Mouse (Mus musculus) hindbrain, embryonic 15.5 days (tissue): ENCODE results near the gene Arl6ip4. TPM values are rescaled to one million over a fixed set of nuclear protein-coding genes. Genes with fewer than 3 reads are reported as not detected.

ENCODE experiments used
- ATAC-seq: fragments of 200-750 bp; cut with Nextera tagmentation; 2 replicates; pipeline ENCODE4 v1.8.0; 2017; ENCODE audit warnings: low read depth, moderate number of reproducible peaks, moderate TSS enrichment; ENCODE audit not compliant: low FRiP score
- H3K27ac ChIP-seq: fragments of 300-500 bp; sonication (generic); replicated peaks from 2 replicates; pipeline ENCODE4 v1.5.1; 2015; ENCODE audit warnings: mild to moderate bottlenecking, inconsistent platforms
- H3K27me3 ChIP-seq: fragments of 300-500 bp; sonication (generic); 2 replicates; pipeline ENCODE4 v1.6.1; 2015; ENCODE audit warnings: control low read depth, inconsistent platforms
- H3K36me3 ChIP-seq: fragments of 300-500 bp; sonication (generic); 2 replicates; pipeline ENCODE4 v1.6.1; 2015; ENCODE audit warnings: control low read depth, inconsistent platforms
- H3K4me1 ChIP-seq: fragments of 300-500 bp; sonication (generic); replicated peaks from 2 replicates; pipeline ENCODE4 v1.6.1; 2015; ENCODE audit warnings: control low read depth, inconsistent platforms
- H3K4me2 ChIP-seq: fragments of 300-500 bp; sonication (generic); 2 replicates; pipeline ENCODE4 v1.6.1; 2015; ENCODE audit warnings: moderate library complexity, mild to moderate bottlenecking, inconsistent platforms
- H3K4me3 ChIP-seq: fragments of 300-500 bp; sonication (generic); 2 replicates; pipeline ENCODE4 v1.5.1; 2015; ENCODE audit warnings: mild to moderate bottlenecking, inconsistent platforms
- H3K9ac ChIP-seq: fragments of 300-500 bp; sonication (generic); 2 replicates; pipeline ENCODE4 v1.6.1; 2015; ENCODE audit warnings: inconsistent platforms
- H3K9me3 ChIP-seq: fragments of 300-500 bp; sonication (generic); 2 replicates; pipeline ENCODE4 v1.6.1; 2016; ENCODE audit warnings: control low read depth, inconsistent platforms
- WGBS: fragments of 180-500 bp; shearing (Covaris S2); methylation state at CpG from one replicate; pipeline ENCODE4 v1.1.7; 2015; 5-methylcytosine and 5-hydroxymethylcytosine counted together
- polyA plus RNA-seq: library from polyadenylated mRNA; unstranded; fragments of >200 nt; fragmentation: Nextera tagmentation; extraction: Ambion mirVana; gene quantifications from 2 replicates; pipeline ENCODE4 v1.2.1, GENCODE M21; 2015

Arl6ip4 gene
- polyA plus RNA-seq, 1 experiment from 2014 or later = 81.6 TPM

DNA sequence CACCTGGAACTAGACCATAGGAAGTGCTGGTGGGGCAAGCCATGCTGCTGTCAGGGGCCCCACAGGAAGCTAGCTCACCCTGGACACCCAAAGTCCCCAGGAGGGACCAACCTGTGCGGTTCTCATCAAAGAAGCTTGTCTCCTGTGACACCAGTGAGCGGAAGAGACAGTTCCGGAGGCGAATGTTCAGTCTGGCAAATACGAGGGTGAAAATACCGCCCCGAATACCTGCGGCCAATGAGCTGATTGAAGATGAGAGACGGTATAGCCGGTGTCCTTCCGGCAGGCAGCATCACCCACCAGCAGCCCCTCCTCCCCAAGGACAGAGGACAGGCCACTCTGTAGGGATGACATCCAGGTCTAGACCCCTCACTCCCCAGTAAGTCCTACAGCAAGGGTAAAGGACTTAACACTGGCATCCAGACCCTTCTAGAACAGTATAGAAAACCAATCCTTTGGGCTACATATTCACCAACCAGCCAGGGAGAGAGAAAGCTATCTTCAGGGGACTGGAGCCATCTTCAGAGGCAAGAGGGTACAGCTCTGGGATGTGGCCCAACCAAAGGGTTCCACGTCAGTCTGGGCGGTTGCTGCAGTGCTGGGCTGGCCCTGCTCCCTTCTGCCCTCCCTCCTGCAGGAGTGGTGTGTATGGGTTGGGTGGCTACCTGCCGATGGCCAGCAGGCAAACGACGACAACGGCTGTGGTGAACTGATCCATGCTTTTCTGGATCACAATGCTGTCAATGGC is 32.8 kb upstream of the Arl6ip4 start:
- no peak overlapping the region for H3K4me3 ChIP-seq
- H3K27ac ChIP-seq = no peak overlapping the region
- no peak overlapping the region for H3K9ac ChIP-seq
- no peaks in the 10 kb centered on the region for H3K9me3 ChIP-seq
- no peaks in the 10 kb centered on the region for H3K27me3 ChIP-seq
- ATAC-seq = no peak
- H3K4me1 ChIP-seq = peaks cover 15% of the 10 kb centered on the region
- 91% methylated on average over 17 of the region's 17 CpGs for WGBS
- H3K4me2 ChIP-seq = no peak overlapping the region
- no peaks in the 10 kb centered on the region for H3K36me3 ChIP-seq

GRCm38 (mm10) chr5:124083850-124084587 is 31.9 kb upstream of the Arl6ip4 start:
- Histone ChIP-seq H3K27me3 (no peaks in the 10 kb centered on the region), H3K36me3 (0 out of 2 replicates have a peak, but pooled peaks cover 2% of the 10 kb centered on the region), H3K9me3 (no peaks in the 10 kb centered on the region), H3K27ac (no peak overlapping the region), H3K4me3 (no peak overlapping the region), H3K4me2 (no peak overlapping the region), H3K4me1 (peaks cover 7% of the 10 kb centered on the region; the same call in 1 of the 2 replicates), H3K9ac (no peak overlapping the region)
- no peak for ATAC-seq
- WGBS = 85% methylated on average over 14 of the region's 14 CpGs

- peaks cover 3% of the 10 kb centered on the region; the same call in 1 of the 2 replicates for H3K4me1 ChIP-seq
- no peak overlapping the region for H3K4me2 ChIP-seq
- no peaks in the 10 kb centered on the region for H3K27me3 ChIP-seq
- WGBS = 37% methylated on average over 11 of the region's 11 CpGs
- ATAC-seq = no peak
- no peak overlapping the region for H3K4me3 ChIP-seq
- 0 out of 2 replicates have a peak, but pooled peaks cover 2% of the 10 kb centered on the region for H3K36me3 ChIP-seq
- no peak overlapping the region for H3K27ac ChIP-seq
- H3K9me3 ChIP-seq = no peaks in the 10 kb centered on the region
- no peak overlapping the region for H3K9ac ChIP-seq
Measured at GRCm38 (mm10) chr5:124084588-124085173, 31.2 kb upstream of the Arl6ip4 start.

- WGBS = 77% methylated on average over 3 of the region's 3 CpGs
- ATAC-seq = no peak
Measured at GRCm38 (mm10) chr5:124085513-124085912, 30.4 kb upstream of the Arl6ip4 start.

GRCm38 (mm10) chr5:124086876-124087275 is 29.0 kb upstream of the Arl6ip4 start:
- no peak for ATAC-seq
- 90% methylated on average over 4 of the region's 4 CpGs for WGBS
- Histone ChIP-seq H3K9ac (no peak overlapping the region), H3K27ac (no peak overlapping the region), H3K36me3 (0 out of 2 replicates have a peak, but pooled peaks cover 2% of the 10 kb centered on the region), H3K4me3 (no peak overlapping the region), H3K4me1 (0 out of 2 replicates have a peak, but pooled peaks cover 3% of the 10 kb centered on the region), H3K27me3 (no peaks in the 10 kb centered on the region), H3K4me2 (no peak overlapping the region), H3K9me3 (no peaks in the 10 kb centered on the region)

More at GRCm38 (mm10) chr5:124085513-124085912, 30.4 kb upstream of the Arl6ip4 start:
- Histone ChIP-seq H3K4me1 (0 out of 2 replicates have a peak, but pooled peaks cover 3% of the 10 kb centered on the region), H3K27ac (no peak overlapping the region), H3K4me2 (no peak overlapping the region), H3K36me3 (0 out of 2 replicates have a peak, but pooled peaks cover 2% of the 10 kb centered on the region), H3K27me3 (no peaks in the 10 kb centered on the region), H3K9ac (no peak overlapping the region), H3K9me3 (no peaks in the 10 kb centered on the region), H3K4me3 (no peak overlapping the region)

GRCm38 (mm10) chr5:124089868-124090267 is 26.0 kb upstream of the Arl6ip4 start:
- Histone ChIP-seq H3K27ac (no peak overlapping the region), H3K4me2 (no peak overlapping the region), H3K4me1 (peaks cover 6% of the 10 kb centered on the region), H3K27me3 (no peaks in the 10 kb centered on the region), H3K36me3 (0 out of 2 replicates have a peak, but pooled peaks cover 2% of the 10 kb centered on the region), H3K9me3 (no peaks in the 10 kb centered on the region), H3K9ac (no peak overlapping the region), H3K4me3 (no peak overlapping the region)
- ATAC-seq = no peak
- WGBS = 87% methylated on average over 23 of the region's 23 CpGs

DNA sequence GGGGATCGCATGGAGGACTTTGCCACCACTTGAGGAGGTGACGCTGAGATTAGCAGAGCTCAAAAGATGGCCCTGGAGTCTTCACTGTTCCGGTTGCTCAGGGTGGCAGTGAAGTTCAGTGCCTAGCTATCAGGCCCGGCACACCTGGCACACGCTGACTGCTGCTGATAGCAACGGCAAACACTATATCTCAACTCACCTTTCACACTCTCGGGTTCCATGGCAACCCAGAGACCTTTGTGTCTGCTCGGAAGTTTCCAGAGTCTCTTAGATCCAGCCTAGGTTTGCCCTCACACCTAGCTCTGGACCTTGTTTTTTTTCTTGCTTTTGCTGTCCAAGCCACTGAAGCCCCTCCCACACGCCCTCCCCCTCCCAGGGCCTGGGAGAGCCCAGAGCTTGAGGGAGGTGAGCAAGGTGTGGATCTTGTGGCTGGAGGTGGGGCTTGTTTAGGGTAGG is 23.9 kb upstream of the Arl6ip4 start:
- 71% methylated on average over 9 of the region's 9 CpGs for WGBS
- Histone ChIP-seq H3K4me3 (no peak overlapping the region), H3K9ac (no peak overlapping the region), H3K36me3 (0 out of 2 replicates have a peak, but pooled peaks cover 2% of the 10 kb centered on the region), H3K27me3 (no peaks in the 10 kb centered on the region), H3K9me3 (no peaks in the 10 kb centered on the region), H3K4me2 (no peak overlapping the region), H3K4me1 (peaks cover 13% of the 10 kb centered on the region), H3K27ac (no peak overlapping the region)
- no peak for ATAC-seq

- Histone ChIP-seq H3K27ac (no peak overlapping the region), H3K36me3 (0 out of 2 replicates have a peak, but pooled peaks cover 2% of the 10 kb centered on the region), H3K4me1 (peaks cover 13% of the 10 kb centered on the region), H3K9me3 (no peaks in the 10 kb centered on the region), H3K9ac (no peak overlapping the region), H3K4me2 (no peak overlapping the region), H3K4me3 (no peak overlapping the region), H3K27me3 (no peaks in the 10 kb centered on the region)
- no peak for ATAC-seq
- 74% methylated on average over 11 of the region's 11 CpGs for WGBS
Measured at GRCm38 (mm10) chr5:124093120-124093794, 22.6 kb upstream of the Arl6ip4 start.

GRCm38 (mm10) chr5:124093852-124094604 is 21.9 kb upstream of the Arl6ip4 start:
- Histone ChIP-seq H3K27ac (no peak overlapping the region), H3K4me3 (no peak overlapping the region), H3K4me2 (peak overlapping the region; percentile 63), H3K27me3 (no peaks in the 10 kb centered on the region), H3K9ac (no peak overlapping the region), H3K4me1 (peaks cover 13% of the 10 kb centered on the region), H3K9me3 (no peaks in the 10 kb centered on the region), H3K36me3 (no peaks in the 10 kb centered on the region)
- no peak for ATAC-seq
- WGBS = 91% methylated on average over 12 of the region's 12 CpGs

DNA sequence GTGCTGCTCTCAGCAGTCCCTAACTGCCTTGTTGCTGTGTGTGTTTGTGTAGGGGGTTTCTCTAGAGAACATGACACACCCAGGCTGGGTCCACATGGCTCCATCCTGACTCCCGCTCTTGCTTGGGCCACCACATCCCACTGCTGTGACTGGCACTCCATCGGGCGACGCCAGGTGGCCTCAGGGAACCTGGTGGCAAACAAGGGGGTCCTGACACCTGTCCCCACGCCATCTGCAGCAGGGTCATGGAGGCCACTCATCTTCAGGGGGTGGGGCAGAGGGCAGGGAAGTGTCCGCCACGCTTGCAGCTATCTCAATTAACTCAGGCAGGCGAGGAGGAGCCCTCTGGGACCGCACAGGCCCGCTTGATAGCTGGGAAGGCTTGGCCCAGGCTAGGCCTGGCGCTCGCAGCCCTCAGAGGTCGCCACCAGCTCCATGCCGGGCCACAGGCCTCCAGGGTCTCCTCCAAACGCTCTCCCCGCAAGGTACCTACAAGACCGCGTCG is 20.8 kb upstream of the Arl6ip4 start:
- peaks cover 13% of the 10 kb centered on the region for H3K4me1 ChIP-seq
- H3K9me3 ChIP-seq = no peaks in the 10 kb centered on the region
- ATAC-seq = peak; percentile 69
- H3K4me3 ChIP-seq = peak overlapping the region; percentile 60
- no peaks in the 10 kb centered on the region for H3K27me3 ChIP-seq
- peak overlapping the region; percentile 63 for H3K4me2 ChIP-seq
- peak overlapping the region; percentile 63 for H3K9ac ChIP-seq
- H3K27ac ChIP-seq = peak overlapping the region; percentile 51; the same call in 1 of the 2 replicates
- WGBS = 10% methylated on average over 19 of the region's 19 CpGs
- no peaks in the 10 kb centered on the region for H3K36me3 ChIP-seq
